Mouse (Mus musculus): ENCODE data around the gene Lgals1. TPM values are rescaled to one million over a fixed set of nuclear protein-coding genes. Genes with fewer than 3 reads are reported as not detected.

The Lgals1 gene
- total and polyA plus RNA-seq, 3 experiments: 646 to 1,010 (median 974) TPM

GRCm38 (mm10) chr15:78957021-78957420 lies 30.5 kb downstream of the Lgals1 start:
- Histone ChIP-seq H3K9me3 (replicated peaks; ENCODE audit: insufficient read depth, low read length) (no peaks in the 10 kb centered on the region), H3K9ac (ENCODE audit: control insufficient read depth, low read depth, low read length, poor library complexity, severe bottlenecking) (no peak overlapping the region), H3K4me1 (ENCODE audit: control insufficient read depth in 1 of 2, insufficient read depth in 2 of 2, low read length in 2 of 2) (no peaks in the 10 kb centered on the region), H3K4me3 (ENCODE audit: control insufficient read depth in 1 of 2, insufficient read depth in 1 of 2, low read depth in 2 of 2, low read length in 2 of 2) (no peak overlapping the region), H3K27ac (ENCODE audit: control insufficient read depth, low read depth, low read length) (no peak overlapping the region), H3K79me2 (ENCODE audit: control insufficient read depth, insufficient read depth, low read length, poor library complexity) (no peaks in the 10 kb centered on the region), H3K27me3 (ENCODE audit: control insufficient read depth in 1 of 2, insufficient read depth in 2 of 2, low read length in 2 of 2) (no peaks in the 10 kb centered on the region), H3K36me3 (ENCODE audit: control insufficient read depth in 1 of 2, insufficient read depth in 2 of 2, low read length in 2 of 2) (no peaks in the 10 kb centered on the region)
- DNase-seq (ENCODE audit: low read depth, low spot score): no peak
- TF ChIP-seq GATA1 (IDR thresholded peaks at IDR 0.05; ENCODE audit: low read depth, low read length) (no peak), NRF1 (IDR thresholded peaks at IDR 0.05; ENCODE audit: insufficient read depth, low read depth, low read length, poor library complexity, severe bottlenecking) (no peak), MAFK (IDR thresholded peaks at IDR 0.05; ENCODE audit: borderline replicate concordance, low read depth, low read length) (no peak), E2F4 (IDR thresholded peaks at IDR 0.05; ENCODE audit: borderline replicate concordance, low read depth, low read length) (no peak), MEF2A (IDR thresholded peaks at IDR 0.05; ENCODE audit: extremely low read depth, insufficient replicate concordance, low read depth, low read length, poor library complexity, severe bottlenecking) (no peak), MAZ (IDR thresholded peaks at IDR 0.05; ENCODE audit: low read depth, low read length) (no peak), KAT2A (conservative IDR thresholded peaks at IDR 0.05; ENCODE audit: low read depth, low read length) (no peak), POLR2AphosphoS2 (IDR thresholded peaks at IDR 0.05; ENCODE audit: low read length) (no peak), SIN3A (IDR thresholded peaks at IDR 0.05; ENCODE audit: low read length) (no peak), TCF12 (IDR thresholded peaks at IDR 0.05; ENCODE audit: low read depth, low read length) (no peak), BHLHE40 (IDR thresholded peaks at IDR 0.05; ENCODE audit: borderline replicate concordance, low read depth, low read length) (no peak), ZMIZ1 (IDR thresholded peaks at IDR 0.05; ENCODE audit: low read depth, low read length) (no peak), CHD2 (IDR thresholded peaks at IDR 0.05; ENCODE audit: low read length) (no peak), HCFC1 (IDR thresholded peaks at IDR 0.05; ENCODE audit: low read depth, low read length) (no peak), USF2 (IDR thresholded peaks at IDR 0.05; ENCODE audit: borderline replicate concordance in 1 of 2, insufficient read depth in 1 of 2, low read depth in 1 of 2, low read length in 2 of 2) (no peak), ZC3H11A (IDR thresholded peaks at IDR 0.05; ENCODE audit: low read depth, low read length) (no peak), RCOR1 (IDR thresholded peaks at IDR 0.05; ENCODE audit: low read depth, low read length) (no peak), POLR2AphosphoS5 (IDR thresholded peaks at IDR 0.05; ENCODE audit: borderline replicate concordance, low read depth, low read length) (no peak), ELF1 (IDR thresholded peaks at IDR 0.05; ENCODE audit: low read depth, low read length) (no peak), USF1 (IDR thresholded peaks at IDR 0.05; ENCODE audit: low read depth, low read length) (no peak)

DNA sequence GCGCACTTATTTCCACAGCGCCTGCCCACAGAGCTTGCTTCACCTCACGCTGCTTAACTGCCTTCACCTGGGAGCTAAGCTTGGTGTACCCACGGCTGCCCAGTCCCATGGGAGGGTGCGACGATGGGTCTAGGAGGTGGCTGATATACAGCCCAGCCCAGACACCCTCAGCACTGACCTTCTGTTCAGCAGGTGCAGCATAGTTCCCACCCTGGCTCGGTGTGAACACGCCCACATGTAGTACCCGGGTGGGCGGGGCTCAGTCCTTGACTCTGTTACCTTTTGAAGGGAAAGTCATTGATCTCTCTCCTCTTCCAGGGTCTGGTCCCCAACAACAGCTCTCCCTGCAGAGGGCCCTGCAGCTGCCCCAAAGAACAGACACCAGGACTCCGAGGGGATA lies 33.0 kb downstream of the Lgals1 start:
- Histone ChIP-seq H3K36me3 (ENCODE audit: control insufficient read depth in 1 of 2, insufficient read depth in 2 of 2, low read length in 2 of 2) (no peaks in the 10 kb centered on the region), H3K4me3 (ENCODE audit: control insufficient read depth in 1 of 2, insufficient read depth in 1 of 2, low read depth in 2 of 2, low read length in 2 of 2) (no peak overlapping the region), H3K9me3 (replicated peaks; ENCODE audit: insufficient read depth, low read length) (no peaks in the 10 kb centered on the region), H3K9ac (ENCODE audit: control insufficient read depth, low read depth, low read length, poor library complexity, severe bottlenecking) (no peak overlapping the region), H3K79me2 (ENCODE audit: control insufficient read depth, insufficient read depth, low read length, poor library complexity) (no peaks in the 10 kb centered on the region), H3K27me3 (ENCODE audit: control insufficient read depth in 1 of 2, insufficient read depth in 2 of 2, low read length in 2 of 2) (no peaks in the 10 kb centered on the region), H3K4me1 (ENCODE audit: control insufficient read depth in 1 of 2, insufficient read depth in 2 of 2, low read length in 2 of 2) (no peaks in the 10 kb centered on the region), H3K27ac (ENCODE audit: control insufficient read depth, low read depth, low read length) (no peak overlapping the region)
- no peak for DNase-seq (ENCODE audit: low read depth, low spot score)
- TF ChIP-seq GATA1 (IDR thresholded peaks at IDR 0.05; ENCODE audit: low read depth, low read length): no peak
- no peak for TF ChIP-seq NELFE (IDR thresholded peaks at IDR 0.05; ENCODE audit: low read depth, low read length)
- TF ChIP-seq POLR2A (IDR thresholded peaks at IDR 0.05; ENCODE audit: control insufficient read depth in 1 of 2, insufficient read depth in 1 of 2, low read depth in 1 of 2, low read length in 2 of 2, poor library complexity in 1 of 2): no peak
- TF ChIP-seq RAD21 (IDR thresholded peaks at IDR 0.05; ENCODE audit: low read depth, low read length): no peak
- no peak for TF ChIP-seq ZC3H11A (IDR thresholded peaks at IDR 0.05; ENCODE audit: low read depth, low read length)

Measured in MEL (cell line).